Mouse (Mus musculus) right cerebral cortex, postnatal 25 days (tissue): ENCODE measurements around the gene Cdk6.
"Not testable (repeated sequence)": the region's sequence is repeated elsewhere in the genome, so short reads cannot be mapped to it uniquely, and the experiment has no call there.

Experiments
- DNase-seq: peaks from one replicate; pipeline ENCODE4 v3.0.0; 2022

Cdk6 gene

GRCm38 (mm10) chr5:3381795-3382194 lies 40.5 kb downstream of the Cdk6 start:
- no peak for DNase-seq

- no peak for DNase-seq
These were observed 41.2 kb downstream of the Cdk6 start for GRCm38 (mm10) chr5:3382343-3383040.

GRCm38 (mm10) chr5:3383547-3383946 lies 42.3 kb downstream of the Cdk6 start:
- no peak for DNase-seq

GRCm38 (mm10) chr5:3385078-3385477 lies 43.8 kb downstream of the Cdk6 start:
- no peak for DNase-seq

DNA sequence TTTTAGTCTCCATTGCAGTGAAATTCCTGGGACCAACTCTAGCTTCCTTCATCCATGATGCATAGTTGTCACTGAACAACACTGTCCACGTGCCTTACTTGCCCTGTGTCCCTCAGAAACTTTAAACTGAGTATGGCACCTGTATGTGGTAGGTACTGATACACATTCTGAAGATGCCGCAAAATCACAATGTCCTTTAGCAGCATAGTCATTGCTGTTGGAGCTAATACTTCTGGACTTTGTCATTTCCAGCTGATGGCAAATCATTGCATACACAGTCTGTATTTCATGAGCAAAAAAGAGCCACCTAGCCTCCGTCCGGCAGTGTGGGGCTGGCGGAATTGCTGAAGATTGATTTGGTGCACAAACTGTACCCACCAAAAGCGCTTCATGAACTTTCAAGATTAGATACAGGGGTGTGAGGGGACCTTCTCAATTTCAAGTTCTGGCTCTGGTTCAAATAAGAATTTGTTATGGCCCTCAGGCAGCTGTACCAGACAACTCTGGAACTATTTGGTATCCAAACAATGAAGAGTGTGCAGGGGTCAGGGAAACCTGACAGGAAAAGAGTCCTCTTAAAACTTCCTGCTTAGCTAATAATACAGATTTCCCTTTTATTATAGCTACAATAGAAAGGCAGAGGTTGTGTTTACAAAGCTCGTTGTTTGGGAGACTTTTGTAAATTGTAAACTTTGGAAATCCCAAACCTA lies 44.9 kb downstream of the Cdk6 start:
- no peak for DNase-seq

DNA sequence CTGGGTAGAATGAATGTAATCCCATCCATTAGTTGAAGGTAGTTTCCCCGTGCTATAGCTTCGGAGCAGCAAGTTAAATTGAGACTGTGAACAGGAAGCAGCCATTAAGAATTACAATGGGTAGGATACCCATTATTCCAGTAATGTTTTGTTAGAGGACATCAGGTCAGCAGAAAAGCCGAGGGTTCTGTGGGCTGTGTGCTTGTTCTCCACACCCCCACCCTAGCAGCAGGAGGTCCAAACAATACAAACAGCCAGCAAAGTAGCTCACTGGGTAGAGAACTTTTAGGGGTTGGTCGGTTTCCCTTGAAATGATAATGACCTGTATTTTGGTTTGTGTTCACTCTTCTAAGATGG lies 45.4 kb downstream of the Cdk6 start:
- DNase-seq, result no peak

DNA sequence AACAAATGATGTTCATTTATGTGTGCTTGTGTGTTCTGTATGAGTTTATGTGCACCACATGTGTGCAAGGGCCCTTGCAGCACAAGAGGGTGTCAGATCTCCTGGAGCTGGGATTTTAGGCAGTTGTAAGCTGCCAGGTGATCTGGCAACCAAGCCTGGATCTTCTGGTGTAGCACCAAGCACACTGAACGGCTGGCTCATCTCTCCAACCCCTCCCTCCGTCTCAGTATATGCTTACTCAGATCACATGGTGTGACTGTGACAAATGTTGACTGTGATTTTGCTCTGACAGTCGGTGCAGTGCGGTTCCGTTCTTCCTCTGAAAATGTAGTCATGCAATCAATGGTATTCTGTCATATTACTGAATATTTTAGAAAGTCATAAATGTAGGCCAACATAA lies 45.9 kb downstream of the Cdk6 start:
- no peak for DNase-seq

DNA sequence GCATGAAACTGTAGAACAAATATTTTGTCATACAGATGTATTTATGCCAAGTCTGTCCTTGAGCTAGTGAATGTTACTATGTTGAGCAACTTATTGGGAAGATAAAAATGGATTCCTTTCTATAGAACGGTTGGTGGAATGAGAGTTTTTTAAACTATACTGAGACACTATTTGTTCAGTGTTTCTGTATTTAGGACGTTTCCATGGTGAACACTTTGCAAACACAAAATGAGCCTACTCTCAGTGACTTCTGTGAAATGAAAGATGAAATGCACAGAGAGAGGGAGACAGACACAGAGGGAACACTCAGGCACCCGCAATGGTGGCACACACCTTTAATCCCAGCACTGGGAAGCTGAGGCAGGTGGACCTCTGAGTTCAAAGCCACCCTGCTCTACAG lies 51.6 kb downstream of the Cdk6 start:
- DNase-seq, result no peak

DNA sequence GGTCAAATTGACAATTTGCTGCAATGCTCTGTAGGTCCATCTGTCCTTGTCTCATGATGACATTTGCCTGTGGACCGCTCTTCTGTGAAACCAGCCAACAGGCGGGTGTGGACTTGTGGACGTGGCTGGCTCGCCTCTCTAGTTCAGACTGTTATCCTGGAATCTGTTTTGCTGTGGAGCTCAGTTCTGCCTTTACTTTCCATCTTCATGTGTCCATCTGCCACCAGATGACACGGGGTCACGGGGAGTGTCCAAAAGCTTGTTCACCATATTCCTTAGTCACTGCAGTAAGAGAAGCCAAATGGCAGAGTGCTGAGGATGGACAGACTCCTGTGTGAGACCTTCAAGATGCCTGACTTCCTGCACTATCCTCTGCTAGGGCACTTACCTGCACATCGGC lies 52.9 kb downstream of the Cdk6 start:
- DNase-seq, result no peak

DNA sequence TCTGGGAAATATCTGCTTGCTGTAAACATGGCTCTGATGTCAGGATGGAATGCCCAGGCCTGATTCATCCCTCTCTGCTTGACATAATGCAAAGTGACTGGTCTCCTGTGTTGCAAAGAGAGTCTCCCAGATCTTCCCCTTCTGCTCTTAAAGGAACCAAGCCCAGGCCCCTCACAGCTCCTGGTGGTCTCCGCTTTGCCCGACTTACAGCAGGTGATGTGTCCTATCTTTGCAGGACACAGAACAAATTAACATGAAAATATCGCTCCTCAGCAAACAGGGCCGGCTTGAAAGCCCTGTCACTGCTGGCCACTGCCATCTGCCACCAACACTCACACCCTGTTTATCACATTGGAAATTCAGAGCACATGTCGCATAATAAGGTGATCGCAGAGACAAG lies 53.7 kb downstream of the Cdk6 start:
- no peak for DNase-seq

DNA sequence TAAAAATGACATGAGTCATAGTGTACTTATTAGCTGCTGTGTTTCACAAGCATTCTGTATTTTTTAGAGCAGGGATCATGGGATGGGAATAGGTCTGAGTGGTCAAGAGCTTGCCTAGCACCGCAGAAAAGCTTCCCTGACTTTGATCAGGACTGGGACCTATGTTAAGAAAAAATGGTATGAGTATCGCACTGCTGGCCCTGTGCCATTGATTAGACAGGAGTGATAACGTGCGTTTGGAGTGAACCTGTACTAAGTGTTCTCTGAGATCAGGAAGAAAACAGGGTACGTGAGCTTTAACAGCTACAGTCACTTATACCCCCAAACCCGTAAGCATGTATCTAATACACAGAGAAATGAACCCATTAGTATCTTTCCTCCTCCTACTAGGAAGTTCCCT lies 54.9 kb downstream of the Cdk6 start:
- DNase-seq, result no peak

DNA sequence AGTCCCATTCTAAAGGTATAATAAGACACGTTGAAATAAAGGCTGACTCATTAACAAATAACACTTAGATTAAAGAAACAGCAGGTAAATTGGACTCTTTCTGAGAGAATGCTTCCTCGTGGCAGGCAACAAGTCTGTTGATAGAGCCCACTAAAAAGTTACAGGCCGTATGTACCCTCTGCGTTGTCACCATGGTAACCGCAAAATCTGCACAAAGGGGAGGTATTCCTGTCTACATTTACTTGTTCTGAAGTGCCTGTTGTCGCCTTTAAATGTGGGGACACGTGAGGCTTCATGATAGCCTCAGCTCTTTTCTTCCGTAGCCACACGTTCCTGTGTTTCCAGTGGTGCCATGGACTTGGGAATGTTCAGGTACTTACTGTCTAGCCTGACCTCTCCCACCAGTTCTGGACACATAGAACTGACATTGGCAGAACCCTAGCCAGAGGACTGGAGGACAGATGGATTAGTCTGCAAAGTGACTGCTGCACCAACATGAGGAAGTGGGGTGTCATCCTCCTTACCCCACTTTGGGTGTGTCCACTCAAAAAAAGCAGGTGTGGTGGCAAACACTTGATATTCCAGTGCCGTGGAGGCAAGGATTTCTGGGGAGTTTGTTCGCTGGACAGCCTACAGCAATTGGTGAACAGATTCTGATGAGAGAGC lies 55.8 kb downstream of the Cdk6 start:
- no peak for DNase-seq

- no peak for DNase-seq
These were observed 58.7 kb downstream of the Cdk6 start for GRCm38 (mm10) chr5:3399784-3400494.

DNA sequence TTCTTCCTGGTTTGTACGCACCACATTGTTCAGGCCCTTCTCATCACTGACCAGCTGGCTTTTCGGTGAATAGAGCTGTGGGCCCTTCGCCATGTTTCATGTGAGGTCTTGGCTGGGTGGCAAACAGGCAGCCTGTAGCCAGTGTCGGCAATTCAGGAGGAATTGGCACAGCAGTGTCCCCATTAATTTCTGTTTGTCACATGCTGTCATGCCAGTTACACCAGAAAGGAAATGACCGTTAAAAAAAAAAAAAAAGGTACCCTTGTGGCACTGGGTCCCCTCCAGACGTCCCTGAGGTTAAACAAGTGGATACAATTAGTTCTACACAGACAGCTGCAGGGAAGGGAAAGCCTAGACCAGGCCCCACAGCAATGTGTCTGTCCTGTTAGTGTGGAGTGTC lies 63.8 kb downstream of the Cdk6 start:
- DNase-seq, result no peak

DNA sequence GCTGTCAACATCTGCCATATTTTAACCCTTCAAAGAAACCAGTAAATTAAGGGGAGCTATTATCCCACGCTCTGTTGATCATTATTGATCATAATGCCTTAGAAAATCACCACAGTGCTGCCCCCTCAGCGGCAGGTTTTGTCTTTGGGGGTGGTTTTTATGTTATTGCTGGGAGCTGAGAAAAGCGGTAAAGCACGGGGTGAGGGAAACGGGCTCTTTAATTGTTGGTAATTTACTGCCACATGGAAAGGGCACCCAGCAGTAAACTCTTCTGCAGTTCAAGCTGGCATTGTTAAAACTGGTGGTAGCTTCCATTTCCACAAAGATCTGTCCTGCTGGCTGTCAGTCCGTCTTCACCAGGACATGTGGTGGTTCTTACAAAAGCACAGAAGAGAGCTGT lies 64.2 kb downstream of the Cdk6 start:
- DNase-seq, result no peak

DNA sequence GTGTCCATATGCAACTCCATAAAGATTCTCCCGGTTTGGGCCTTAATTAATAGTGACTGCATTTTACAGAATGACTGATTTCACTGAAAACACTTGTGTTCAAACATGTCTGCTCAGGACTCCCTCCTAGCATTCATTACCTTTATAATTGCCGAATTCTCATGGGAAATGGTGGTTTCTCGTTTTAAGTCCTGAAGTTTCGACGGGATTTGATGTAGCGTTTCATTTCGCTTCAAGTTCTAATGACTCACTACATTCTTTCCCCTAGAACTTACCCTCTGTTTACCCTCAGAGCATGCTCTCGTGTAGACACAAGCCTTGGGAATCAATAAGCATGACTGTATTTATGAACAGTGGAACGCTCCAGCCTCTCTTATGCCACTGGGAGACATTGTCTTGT lies 66.6 kb downstream of the Cdk6 start:
- DNase-seq, result no peak

DNA sequence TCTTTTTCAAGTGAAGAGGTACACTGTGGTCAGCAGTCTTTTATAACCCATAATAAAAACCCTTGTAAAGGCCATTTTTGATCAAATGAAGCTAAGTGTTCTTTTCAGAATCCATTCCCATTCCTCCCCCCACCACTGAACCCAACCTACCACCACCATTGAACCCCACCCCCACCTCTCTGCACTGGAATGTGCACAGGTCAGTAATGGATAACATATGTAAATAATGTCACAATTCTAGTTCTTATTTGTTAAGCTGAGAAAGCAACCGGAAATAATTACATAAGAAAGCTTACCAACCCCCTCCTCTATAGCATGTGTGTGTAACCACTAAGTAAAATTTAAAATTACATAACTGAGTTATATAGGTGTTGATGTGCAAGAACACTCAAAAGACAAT lies 76.9 kb downstream of the Cdk6 start:
- DNase-seq, result not testable (repeated sequence)

GRCm38 (mm10) chr5:3420094-3420831 lies 79.0 kb downstream of the Cdk6 start:
- DNase-seq, result no peak

DNA sequence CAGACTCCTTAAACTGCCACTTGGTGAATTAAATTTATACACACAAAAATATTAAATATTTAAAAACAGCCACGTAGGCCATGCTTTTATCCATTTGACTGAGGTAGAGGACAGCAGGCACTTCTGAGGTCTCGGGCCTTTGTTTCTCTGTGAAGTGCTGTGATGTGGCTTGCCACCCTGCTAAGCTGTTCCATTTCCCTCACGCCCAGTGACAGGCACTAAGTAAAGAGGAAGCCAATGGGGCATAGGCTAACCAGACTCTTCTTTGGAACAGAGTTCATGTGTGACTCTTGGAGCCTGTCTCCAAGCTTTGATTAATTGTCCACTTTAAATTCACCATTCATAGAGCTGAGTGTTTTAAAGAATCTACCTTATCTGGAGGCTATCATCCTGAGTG lies 79.5 kb downstream of the Cdk6 start:
- no peak for DNase-seq

- DNase-seq, result not testable (repeated sequence)
These were observed 91.9 kb downstream of the Cdk6 start for GRCm38 (mm10) chr5:3433131-3433700.

GRCm38 (mm10) chr5:3434105-3434504 lies 92.8 kb downstream of the Cdk6 start:
- DNase-seq, result not testable (repeated sequence)

DNA sequence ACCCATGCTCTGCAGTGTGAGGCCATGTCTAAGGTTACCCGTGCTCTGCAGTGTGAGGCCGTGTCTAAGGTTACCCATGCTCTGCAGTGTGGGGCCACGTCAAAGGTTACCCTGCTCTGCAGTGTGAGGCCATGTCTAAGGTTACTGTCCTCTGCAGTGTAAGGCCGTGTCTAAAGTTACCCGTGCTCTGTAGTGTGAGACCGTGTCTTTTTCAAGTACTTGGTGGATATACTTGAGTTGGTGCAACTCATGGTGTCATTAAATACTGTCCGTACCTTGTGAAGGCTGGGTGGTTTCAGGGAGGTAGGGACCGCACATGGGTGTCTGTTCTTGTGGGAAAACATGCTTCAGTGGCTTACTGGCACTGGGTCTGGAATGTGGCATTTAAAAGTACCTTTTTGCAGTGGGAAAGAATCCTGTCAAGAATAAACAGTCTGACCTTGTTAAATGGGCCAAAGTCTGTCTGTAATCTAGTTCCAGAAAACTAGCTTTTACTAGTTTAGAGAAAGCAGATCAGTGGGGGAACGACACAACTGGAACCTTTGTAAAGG lies 97.2 kb downstream of the Cdk6 start:
- DNase-seq, result not testable (repeated sequence)
